Mouse (Mus musculus): ENCODE data around the gene Dnajc5.
A peak's percentile ranks its signal among the peaks of the same experiment; 100 is the strongest.

Dnajc5 gene

DNA sequence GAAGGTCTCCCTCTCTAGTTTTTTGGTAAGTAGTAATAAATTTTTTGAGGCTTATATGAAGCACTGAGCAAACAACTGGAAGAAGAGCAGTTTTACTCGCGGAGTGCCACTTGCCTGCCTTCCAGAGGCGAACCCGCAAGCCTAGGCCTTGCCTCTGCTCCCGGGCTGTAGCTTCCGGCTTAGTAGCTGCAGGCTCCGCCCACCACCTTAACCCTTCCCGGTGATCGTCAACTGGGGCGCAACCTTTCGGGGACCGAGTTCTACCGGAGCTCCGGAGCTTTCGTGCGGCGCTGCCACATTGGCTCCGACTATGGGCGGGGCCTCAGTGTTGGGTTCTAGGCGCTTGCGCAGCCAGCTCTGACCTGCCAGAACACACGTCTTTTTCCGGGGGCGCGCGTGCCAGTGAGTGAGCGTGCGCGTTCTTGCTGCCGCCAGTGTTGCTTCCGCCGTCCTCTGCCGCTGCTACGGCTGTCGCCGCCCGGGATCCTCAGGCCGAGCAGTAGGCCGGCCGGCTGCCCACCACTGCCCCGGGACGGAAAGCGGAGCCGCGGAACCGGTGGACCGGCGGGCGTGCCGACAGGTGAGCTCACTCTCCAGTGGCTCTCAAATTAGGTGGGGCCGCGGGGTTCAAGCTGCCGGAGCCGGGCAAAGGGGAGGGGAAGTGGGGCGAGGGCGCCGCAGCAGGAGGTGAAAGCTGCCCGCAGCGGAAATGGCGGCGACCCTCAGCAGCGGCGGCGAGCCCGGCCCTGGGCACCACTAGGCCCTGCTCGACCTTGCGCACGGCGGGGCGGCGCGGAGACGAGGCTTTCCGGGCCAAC is at the start of gene Dnajc5:
TSS of gene Dnajc5 (plus strand) at position 368 of the 818 bp plus-strand sequence.
- peak; percentile 88 to 94 for DNase-seq (ENCODE audit: low read depth in 1 of 2, low spot score in 2 of 2)

DNA sequence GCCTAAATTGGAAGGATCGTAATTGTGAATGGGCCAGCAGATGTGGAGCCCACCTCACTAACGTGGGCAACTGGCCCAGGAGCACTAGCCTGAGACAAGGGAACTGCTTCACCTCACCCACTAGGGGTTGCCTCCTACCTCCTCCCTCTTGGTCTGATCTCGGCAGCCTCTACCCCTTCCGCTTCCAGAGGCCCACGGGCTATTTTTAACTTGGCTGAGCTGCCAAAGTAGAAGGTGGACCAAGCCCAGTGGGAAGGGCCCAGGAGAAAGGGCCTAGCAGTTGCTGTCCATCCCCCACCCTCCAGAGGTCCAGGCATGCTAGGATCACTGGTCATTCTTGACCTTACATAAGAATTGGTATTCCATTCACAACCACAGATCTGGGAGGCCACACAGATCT is 49.0 kb upstream of the Dnajc5 start:
- DNase-seq (ENCODE audit: low read depth in 1 of 2, low spot score in 2 of 2), result no peak

DNA sequence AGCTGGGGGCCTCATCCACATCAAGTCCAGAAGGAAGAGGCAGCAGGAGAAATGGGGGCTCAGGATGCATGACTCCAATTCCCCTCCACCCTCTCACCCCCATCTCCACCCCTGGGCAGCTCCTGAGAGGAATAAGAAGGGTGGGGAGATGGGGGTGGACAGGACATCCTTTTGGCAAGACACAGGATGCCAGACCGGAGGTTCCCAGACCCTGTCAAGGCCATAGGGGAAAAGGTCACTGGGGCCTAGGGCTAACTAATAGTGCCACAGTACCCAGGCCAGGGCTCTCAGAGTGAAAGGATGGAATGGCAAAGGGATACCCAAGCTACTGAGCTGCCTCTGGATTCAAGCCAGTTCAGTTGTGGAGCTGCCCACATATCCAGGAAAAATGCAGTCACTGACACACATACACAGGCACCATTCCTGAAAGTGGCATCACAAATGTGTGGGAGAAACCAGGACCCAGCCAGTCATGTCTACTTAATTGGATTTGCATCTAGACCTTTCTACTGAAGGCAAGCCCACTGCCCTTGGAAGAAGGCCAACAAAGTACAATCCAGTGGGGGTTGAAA is 47.9 kb upstream of the Dnajc5 start:
- no peak for DNase-seq (ENCODE audit: low read depth in 1 of 2, low spot score in 2 of 2)

DNA sequence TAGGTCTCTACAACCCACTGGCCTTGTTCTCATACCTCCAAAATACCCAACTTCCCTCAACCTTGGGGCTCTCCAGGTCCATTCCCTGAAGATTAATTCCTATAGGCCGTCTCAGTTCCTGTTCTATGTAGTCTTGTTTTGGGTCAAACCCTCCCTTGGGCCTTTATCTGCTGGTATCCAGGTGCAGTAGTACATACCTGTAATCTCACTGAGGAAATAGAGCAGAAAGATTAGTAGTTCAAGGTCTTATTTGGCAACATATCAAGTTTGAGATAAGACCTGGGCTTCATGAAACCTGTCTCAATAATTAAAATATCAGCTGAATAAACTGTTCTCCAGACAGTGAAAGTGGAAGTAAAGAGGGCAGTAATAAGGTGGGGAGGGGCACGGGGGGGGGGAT is 37.2 kb upstream of the Dnajc5 start:
- DNase-seq (ENCODE audit: low read depth in 1 of 2, low spot score in 2 of 2), result no peak

DNA sequence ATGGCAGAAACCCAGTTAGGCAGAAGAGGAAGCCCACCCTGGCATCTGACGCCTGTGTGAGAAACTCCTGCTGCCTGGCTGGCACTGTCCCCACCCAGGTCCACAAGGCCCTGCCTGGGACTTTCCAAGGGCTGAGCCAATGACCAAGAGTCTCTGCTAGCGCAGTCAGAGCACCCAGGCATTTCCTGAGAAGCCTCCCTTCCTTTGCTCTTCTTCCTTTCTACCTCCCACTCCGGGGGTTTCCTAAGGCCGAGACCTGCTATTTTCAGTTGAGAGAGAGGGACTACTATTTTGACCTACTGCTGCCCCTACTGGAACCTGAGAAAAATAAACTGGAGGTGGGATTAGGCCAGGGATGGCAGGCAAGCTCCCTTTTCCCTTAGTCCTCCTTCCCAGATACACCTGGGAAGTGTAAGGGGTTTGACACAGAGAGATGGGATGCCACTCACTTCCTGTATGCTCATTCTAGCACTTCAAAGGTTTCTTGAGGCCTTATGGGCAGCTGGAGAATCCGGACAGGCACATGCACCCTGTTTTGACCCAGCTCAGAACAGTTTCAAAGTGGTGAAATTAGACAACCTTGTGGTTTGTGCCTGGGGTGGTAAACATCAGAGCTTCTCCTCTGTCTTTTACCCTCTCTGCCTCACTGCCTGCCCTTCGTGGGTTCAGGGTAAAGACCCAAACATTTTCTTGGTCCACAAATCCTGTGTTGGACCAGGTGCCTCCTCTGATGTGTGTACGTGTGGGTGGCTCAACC is 36.5 kb upstream of the Dnajc5 start:
- DNase-seq (ENCODE audit: low read depth in 1 of 2, low spot score in 2 of 2), result peak in 1 of 2 experiments; percentile 65

DNA sequence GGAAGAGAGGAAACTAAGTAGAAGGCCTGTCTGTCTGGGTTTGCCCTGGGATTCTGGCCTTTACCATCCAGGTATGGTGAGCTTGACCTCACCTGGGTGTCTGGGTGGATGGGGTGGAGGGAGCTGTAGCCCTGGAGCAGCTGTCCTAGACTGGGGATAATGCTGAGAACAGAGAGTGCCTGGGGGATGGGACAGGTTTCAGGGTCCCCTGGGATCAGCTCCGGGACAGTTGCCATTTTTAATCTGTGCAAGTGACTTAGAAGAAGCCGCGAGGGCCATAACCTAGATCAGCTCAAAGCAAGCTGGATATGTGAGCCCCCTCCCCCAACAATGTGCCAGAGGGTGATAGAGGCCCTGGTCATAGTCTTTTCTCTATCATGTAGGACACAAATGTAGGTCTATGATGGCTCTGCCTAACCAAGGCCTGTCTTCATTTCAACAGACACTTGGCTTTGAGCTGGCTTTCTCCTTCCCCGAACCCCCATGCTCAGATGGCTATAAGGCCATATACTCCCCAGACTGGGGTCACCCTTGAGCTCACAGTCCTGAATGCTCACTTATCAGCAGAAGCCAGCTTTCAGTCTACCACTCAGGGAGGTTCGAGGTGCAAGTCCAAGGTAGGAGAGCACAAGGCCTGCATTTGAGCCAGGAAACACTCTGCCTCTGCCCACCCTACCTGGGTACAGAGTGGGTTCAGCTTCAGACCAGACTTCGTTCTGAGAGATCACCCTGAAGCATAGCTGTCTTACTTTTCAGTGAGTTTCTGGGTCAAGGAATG is 35.6 kb upstream of the Dnajc5 start:
- DNase-seq (ENCODE audit: low read depth in 1 of 2, low spot score in 2 of 2), result no peak

DNA sequence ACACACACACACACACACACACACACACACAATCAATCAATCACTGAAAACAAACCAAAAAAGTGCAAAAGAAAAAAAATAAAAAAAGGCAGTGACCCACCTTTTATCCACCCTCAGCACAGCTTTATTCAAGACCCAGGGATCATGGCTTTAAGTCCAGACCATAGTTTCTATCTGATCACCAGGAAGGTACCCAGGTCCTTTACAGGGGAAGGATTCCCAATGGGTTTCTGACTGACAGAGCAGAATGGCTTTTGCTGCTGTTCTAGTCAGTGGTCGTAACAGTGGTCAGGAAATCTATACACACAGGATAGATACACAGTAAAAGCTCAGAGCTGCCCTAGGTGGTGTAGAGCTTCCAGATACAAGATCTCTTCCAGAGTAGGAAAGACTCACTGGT is 34.5 kb upstream of the Dnajc5 start:
- no peak for DNase-seq (ENCODE audit: low read depth in 1 of 2, low spot score in 2 of 2)

DNA sequence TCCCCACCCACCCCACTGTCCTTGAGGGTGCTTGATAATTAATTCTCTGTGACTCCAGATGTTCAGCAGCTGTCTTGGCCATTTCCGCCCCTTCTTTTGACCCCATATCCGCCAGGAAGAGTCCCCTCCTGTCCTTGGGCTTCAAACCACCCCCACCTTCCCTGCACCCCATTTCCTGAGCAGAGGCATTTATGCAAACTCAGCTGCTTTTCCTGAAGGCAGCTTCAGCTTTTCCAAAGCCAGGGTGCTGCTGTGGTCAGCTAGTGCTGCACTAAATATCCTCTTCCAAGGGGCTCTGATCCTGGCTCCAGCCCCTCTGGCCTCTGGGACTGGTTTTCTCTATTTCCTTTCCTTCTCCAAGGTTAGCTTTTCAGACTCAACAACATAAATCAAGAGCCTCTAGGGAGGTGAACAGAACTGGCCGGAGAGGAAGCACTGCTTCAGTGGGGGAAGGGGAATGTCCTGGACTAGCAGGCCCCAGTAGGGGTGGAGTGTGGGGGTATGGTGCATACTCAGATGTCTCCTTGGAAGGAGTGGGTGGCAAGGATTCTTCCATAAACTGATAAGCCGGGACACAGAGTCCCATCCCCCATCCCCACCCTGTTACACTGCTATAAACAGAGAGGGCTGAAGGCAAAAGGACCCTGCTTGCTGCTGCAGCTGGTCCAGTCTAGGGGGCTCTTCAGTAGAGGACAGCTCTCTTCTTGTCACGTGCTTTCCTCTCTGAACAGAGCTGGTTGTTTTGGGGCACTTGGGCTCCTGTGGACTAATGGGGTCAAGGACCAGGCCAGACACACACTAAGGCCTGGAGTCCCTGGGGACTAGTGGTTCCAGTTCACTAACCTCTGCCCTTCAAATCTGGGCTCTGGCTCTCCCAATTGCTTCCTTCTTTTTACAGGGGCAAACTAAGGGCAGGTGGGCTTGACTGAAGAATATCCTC is 32.7 kb upstream of the Dnajc5 start:
- DNase-seq (ENCODE audit: low read depth in 1 of 2, low spot score in 2 of 2), result no peak

DNA sequence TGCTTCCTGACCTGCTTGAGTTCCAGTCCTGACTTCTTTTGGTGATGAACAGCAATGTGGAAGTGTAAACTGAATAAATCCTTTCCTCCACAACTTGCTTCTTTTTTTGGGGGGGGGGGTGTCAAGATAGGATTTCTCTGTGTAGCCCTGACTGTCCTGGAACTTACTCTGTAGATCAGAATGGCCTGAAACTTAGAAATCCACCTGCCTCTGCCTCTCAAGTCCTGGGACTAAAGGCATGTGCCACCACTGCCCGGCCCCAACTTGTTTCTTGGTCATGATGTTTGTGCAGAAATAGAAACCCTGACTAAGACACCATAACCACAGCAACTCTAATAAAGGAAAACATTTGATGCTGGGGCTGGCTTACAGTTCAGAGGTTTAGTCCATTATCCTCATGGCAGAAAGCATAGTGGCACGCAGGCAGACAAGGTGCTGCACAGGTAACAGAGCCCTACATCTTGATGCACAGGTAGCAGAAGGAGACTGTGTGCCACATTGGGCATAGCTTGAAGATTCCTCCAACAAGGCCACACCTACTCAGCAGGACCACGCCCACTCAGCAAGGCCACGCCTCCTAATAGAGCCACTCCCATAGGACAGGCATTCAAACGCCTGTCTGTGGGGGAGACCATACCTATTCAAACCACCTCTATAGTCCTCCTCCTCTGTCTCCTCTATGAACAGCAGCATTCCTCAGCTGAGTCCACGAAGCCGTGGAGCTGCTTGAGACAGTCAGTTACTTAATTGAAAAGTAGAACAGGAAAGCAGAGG is 28.7 kb upstream of the Dnajc5 start:
- peak in 1 of 2 experiments; percentile 37 for DNase-seq (ENCODE audit: low read depth in 1 of 2, low spot score in 2 of 2)

DNA sequence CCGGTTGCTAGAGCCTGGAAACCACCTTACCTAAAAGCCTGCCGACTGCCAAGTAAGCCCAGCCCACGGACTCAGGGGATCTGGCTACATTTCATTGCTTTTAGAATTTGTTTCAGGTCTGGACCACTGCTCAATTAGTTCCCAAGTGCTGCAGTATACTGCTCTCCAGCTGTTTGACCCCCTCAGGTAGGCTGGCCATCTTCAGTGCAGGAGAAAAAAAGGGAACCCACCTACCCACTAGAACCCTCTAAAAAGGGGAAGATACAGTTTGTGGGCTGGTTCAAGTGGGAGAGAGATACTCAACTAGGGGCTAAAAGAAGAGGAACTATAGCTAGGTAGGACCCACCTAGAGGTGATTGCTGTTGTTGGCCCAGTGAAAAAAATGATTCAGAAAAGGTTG is 28.1 kb upstream of the Dnajc5 start:
- DNase-seq (ENCODE audit: low read depth in 1 of 2, low spot score in 2 of 2), result no peak

DNA sequence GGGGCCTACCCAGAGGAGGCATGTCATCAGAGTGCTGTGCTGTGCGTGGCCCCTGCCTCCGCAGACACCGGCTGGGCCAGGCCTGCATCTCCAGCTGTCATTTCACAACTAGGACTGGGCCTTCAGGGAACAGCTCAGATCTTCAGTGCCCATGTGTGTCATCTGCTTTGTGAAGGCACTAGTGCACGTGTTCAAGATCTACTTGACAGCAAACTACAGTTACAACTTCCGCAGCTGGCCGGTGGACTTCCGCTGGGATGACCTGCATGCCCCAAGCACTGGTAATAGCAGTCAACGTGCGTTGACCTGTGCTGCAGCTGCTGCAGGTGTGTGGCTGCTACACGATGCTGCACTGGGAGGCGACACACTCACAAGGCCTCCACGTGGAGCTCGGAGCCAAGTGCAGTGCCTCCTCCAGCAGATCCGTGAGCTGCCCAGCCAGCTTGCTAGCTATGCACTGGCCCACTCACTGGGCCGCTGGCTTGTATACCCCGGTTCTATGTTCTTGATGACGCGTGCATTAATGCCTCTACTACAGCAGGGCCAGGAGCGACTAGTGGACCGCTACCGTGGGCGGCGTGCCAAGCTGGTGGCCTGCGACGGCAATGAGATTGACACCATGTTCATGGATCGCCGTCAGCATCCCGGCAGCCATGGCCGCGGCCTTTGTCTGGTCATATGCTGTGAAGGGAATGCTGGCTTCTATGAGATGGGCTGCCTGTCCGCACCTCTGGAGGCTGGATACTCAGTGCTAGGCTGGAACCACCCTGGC is 26.9 kb upstream of the Dnajc5 start, which contains the start of gene Abhd16b:
TSS of gene Abhd16b (plus strand) at position 51 of the 772 bp plus-strand sequence.
- DNase-seq (ENCODE audit: low read depth in 1 of 2, low spot score in 2 of 2), result no peak

DNA sequence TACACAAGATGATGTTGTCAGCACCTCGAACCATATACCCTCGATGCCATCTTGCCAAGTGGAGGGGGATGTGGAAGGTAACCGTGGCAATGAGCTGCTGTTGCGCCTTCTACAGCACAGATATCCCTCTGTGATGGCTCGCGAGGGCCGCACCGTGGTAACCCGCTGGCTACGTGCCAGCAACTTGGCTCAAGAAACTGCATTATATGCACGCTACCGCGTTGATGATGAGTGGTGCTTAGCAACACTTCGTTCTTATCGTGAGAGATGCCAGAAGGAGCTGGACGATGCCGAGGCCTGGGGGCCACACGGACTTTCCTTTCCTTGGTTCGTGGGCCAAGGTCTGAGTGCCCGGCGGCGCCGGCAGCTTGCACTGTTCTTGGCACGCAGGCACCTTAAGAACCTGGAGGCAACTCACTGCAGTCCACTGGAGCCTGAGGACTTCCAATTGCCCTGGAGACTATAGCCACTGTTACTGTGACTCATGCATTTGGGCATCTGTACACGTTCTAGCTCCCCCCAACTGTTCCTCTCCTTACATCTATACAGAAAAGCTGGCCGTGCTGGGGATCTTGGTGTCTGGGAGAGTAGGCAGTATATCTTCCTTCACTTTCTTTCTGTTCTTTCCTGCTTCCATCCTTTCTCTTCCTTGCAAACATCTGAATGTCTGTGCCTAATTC is 25.9 kb upstream of the Dnajc5 start:
- DNase-seq (ENCODE audit: low read depth in 1 of 2, low spot score in 2 of 2), result no peak

DNA sequence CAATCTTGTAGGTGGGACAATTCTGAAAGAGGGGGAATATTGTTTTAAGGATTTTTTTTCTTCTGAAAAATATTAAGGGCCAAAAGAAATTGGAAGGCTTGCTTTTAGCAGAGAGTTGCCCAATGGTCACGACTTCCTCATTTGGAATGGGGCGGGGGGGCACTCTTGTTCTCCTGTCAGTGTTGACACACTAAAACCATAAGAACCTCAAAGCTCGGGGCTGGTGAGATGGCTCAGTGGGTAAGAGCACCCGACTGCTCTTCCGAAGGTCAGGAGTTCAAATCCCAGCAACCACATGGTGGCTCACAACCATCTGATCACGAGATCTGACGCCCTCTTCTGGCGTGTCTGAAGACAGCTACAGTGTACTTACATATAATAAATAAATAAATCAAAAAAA is 24.4 kb upstream of the Dnajc5 start:
- DNase-seq (ENCODE audit: low read depth in 1 of 2, low spot score in 2 of 2), result peak; percentile 57 to 76

DNA sequence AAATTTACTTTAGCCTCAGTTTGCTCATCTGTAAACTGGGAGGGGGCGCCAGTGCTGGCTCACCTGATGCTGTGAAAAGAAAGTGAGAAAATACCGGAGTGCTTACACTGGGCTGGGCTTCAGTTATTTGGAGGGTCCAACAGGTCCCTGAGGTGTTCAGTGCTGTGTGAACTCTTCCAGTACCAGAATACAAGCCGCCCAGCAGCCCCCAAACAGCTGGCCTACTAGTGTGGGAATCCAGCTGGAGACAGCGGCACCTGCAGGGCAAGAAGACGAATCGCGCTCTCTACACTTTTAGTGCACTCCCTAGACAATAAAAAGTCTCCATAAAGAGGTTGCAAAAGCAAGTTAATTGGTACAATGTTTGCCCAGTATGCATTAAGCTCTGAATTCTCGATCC is 24.0 kb upstream of the Dnajc5 start:
- DNase-seq (ENCODE audit: low read depth in 1 of 2, low spot score in 2 of 2), result peak in 1 of 2 experiments; percentile 59

DNA sequence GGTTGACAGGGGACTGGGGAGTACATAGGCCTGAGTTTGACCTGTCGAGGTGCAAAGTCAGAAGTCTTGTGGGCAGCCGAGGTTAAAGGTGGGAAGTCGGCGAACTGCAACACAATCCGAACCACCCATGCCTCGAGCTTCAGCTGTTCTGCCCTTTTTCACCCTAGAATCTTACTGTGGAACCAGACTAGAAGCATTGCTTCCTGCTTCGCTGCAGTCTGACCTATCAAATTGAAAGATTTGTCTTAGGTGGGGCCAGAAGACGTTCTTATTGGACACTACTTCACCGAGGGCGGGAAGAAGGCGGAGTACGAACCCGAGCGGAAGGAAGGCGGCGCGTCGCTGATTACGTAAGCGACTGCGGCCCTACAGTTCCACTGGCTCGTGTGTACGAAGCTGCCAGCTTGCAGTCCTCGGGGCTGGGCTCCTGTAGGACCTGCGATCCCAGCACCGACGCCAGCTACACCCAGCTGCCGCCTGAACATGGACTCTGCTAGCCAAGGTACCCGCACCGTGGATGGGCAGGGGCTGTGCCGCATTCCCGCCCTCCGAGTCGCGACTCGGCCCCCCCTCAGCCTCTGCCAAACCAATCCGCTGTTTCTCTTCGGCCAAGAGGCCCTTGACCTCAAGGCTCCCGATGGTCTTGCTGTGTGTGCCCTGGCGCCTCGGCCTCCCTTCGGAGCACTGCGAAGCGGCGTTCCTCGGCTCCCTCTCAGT is 23.3 kb upstream of the Dnajc5 start, which contains the start of gene Tpd52l2:
TSS of gene Tpd52l2 (plus strand) at position 312 of the 717 bp plus-strand sequence.
- DNase-seq (ENCODE audit: low read depth in 1 of 2, low spot score in 2 of 2), result peak; percentile 75 to 77

DNA sequence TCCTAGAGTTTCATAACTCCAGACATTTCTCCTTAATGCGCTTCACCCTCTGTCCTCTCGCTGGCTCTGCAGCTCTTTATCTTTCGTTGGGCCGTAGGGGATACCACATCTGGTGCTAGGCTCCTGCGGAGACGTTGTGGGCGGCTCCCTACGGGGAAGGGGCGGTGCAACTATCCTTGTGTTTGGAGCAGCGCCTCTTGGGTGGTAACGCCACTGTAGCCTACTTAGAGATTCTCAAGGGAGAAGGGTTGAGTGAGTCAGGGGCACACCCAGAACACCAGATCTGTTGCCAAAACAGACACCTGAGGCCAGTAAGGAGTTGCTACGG is 22.8 kb upstream of the Dnajc5 start:
- peak in 1 of 2 experiments; percentile 49 for DNase-seq (ENCODE audit: low read depth in 1 of 2, low spot score in 2 of 2)

DNA sequence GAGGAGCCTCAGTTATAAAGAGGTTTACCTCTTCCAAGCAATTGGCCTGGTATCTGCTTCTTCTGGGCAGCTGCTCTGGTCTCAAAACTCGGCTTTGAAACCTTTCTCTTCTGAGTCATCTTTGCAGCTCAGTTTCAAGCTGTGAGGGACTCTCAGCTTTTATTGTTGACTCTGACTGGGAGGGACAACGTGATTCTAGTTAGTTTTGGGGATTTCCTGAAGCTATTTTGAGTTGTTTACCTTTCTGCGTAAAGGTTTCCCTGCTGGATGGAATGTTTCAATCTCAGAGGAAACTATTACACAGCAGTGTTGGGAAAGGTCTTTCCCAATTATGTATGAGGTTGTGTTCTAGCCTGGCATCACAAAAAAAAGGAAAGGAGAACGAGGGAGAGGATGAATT is 21.6 kb upstream of the Dnajc5 start:
- no peak for DNase-seq (ENCODE audit: low read depth in 1 of 2, low spot score in 2 of 2)
